Mouse (Mus musculus) hindbrain, embryonic 11.5 days (tissue): ENCODE results near the gene Capn5. TPM values are rescaled to one million over a fixed set of nuclear protein-coding genes. Genes with fewer than 3 reads are reported as not detected.

ENCODE experiments used
- ATAC-seq: fragments of 200-750 bp; cut with Nextera tagmentation; 2 replicates; pipeline ENCODE4 v1.8.0; 2017; ENCODE audit warnings: mild to moderate bottlenecking, moderate TSS enrichment, moderate library complexity; ENCODE audit not compliant: low FRiP score
- DNase-seq: peaks from one replicate; pipeline ENCODE4 v3.0.0-alpha.2; 2015; ENCODE audit warnings: low spot score
- H3K27ac ChIP-seq: fragments of 300-500 bp; sonication (generic); 2 replicates; pipeline ENCODE4 v1.5.1; 2014; ENCODE audit warnings: mild to moderate bottlenecking, low read depth, low read length
- H3K27me3 ChIP-seq: fragments of 300-500 bp; sonication (generic); 2 replicates; pipeline ENCODE4 v1.6.1; 2014; ENCODE audit warnings: mild to moderate bottlenecking, low read length, moderate library complexity, mixed read lengths; ENCODE audit not compliant: control insufficient read depth, insufficient read depth
- H3K36me3 ChIP-seq: fragments of 300-500 bp; sonication (generic); 2 replicates; pipeline ENCODE4 v1.6.1; 2014; ENCODE audit warnings: mild to moderate bottlenecking, low read length, moderate library complexity, mixed read lengths; ENCODE audit not compliant: control insufficient read depth, insufficient read depth
- H3K4me1 ChIP-seq: fragments of 300-500 bp; sonication (generic); replicated peaks from 2 replicates; pipeline ENCODE4 v1.6.1; 2014; ENCODE audit warnings: low read length, mixed read lengths; ENCODE audit not compliant: control insufficient read depth, insufficient read depth
- H3K4me2 ChIP-seq: fragments of 300-500 bp; sonication (generic); replicated peaks from 2 replicates; pipeline ENCODE4 v1.6.1; 2014; ENCODE audit warnings: mild to moderate bottlenecking, low read depth, low read length
- H3K4me3 ChIP-seq: fragments of 300-500 bp; sonication (generic); 2 replicates; pipeline ENCODE4 v1.5.1; 2014; ENCODE audit warnings: low read depth, low read length
- H3K9ac ChIP-seq: fragments of 300-500 bp; sonication (generic); 2 replicates; pipeline ENCODE4 v1.6.1; 2014; ENCODE audit warnings: low read depth, low read length
- H3K9me3 ChIP-seq: fragments of 300-500 bp; sonication (generic); 2 replicates; pipeline ENCODE4 v1.6.1; 2016; ENCODE audit warnings: low read length; ENCODE audit not compliant: control insufficient read depth
- WGBS: fragments of 180-500 bp; shearing (Covaris S2); extraction: QIAGEN DNeasy Blood & Tissue Kit; methylation state at CpG from one replicate; pipeline ENCODE4 v1.1.7; 2014; 5-methylcytosine and 5-hydroxymethylcytosine counted together
- polyA plus RNA-seq: library from polyadenylated mRNA; unstranded; fragments of >200 nt; fragmentation: Nextera tagmentation; extraction: Ambion mirVana; gene quantifications from 2 replicates; pipeline ENCODE4 v1.2.1, GENCODE M21; 2014

Capn5 gene
- polyA plus RNA-seq, 1 experiment from 2014 or later, result 4.8 TPM

DNA sequence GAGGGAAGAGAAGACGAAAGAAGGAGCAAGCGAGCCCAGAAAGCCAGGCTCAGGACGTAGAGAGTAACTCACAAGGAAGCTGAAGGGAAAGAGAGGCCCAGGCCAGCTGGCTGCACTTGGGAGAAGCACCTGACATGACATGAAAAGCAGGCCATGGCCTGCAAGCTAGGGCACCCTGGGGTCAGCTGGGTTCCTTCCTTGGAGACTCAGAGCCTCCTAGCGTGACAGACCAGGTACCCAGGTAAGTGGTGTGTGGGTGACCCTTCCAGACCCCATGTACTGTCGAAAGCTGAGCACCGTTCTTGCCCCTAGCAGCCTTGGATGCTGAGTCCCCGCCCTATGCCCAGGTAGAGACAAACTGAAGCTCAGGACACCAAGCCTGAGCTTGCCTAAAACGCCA, 5.4 kb downstream of the Capn5 start:
- ATAC-seq (no peak), DNase-seq (no peak)
- Histone ChIP-seq H3K9me3 (no peaks in the 10 kb centered on the region), H3K4me3 (no peak overlapping the region), H3K4me2 (no peak overlapping the region), H3K27me3 (no peaks in the 10 kb centered on the region), H3K27ac (no peak overlapping the region), H3K9ac (no peak overlapping the region), H3K4me1 (0 out of 2 replicates have a peak, but pooled peaks cover 2% of the 10 kb centered on the region), H3K36me3 (no peaks in the 10 kb centered on the region)
- 87% methylated on average over 8 of the region's 8 CpGs for WGBS

DNA sequence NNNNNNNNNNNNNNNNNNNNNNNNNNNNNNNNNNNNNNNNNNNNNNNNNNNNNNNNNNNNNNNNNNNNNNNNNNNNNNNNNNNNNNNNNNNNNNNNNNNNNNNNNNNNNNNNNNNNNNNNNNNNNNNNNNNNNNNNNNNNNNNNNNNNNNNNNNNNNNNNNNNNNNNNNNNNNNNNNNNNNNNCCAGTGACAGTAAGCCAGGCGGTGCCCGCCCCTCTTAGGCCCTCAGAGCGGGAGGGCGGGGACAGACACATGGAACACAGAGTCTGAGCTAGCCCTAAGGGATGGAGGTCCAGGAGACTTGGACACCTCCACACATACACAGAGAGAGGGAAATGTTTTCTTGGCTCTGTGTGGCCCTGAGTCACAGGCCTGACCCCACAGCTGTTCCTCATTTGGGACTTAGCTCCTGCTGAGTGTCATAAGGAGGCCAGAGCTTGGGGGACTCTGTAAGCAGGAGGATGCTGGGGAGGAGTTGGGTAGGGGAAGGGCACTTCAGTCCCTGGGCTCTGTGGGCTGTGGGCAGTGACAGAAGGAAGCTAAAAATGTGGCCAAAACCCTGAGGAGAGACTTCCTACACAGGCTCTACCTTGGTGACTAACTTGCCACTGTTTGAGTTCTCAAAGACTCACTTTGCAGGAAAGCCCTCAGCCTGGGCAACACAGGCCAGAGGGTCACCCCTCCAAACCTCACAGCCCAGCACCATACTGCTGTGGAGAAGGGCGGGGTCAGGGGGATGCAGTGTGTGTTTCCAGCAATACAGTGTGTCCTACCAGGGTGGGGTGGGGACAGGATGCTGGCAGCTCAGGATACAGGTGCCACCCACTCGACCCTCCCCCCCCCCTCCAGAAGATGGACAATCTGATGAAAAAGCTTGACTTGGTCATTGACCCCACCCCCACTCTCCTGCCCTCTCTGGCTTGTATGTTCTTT, 6.7 kb downstream of the Capn5 start:
- Histone ChIP-seq H3K27ac (no peak overlapping the region), H3K9me3 (no peaks in the 10 kb centered on the region), H3K4me3 (no peak overlapping the region), H3K36me3 (no peaks in the 10 kb centered on the region), H3K27me3 (no peaks in the 10 kb centered on the region), H3K4me2 (no peak overlapping the region), H3K4me1 (no peaks in the 10 kb centered on the region), H3K9ac (no peak overlapping the region)
- ATAC-seq (0 out of 2 replicates have a peak, but pooled peaks have one; percentile 43), DNase-seq (no peak)
- 54% methylated on average over 6 of the region's 6 CpGs for WGBS

DNA sequence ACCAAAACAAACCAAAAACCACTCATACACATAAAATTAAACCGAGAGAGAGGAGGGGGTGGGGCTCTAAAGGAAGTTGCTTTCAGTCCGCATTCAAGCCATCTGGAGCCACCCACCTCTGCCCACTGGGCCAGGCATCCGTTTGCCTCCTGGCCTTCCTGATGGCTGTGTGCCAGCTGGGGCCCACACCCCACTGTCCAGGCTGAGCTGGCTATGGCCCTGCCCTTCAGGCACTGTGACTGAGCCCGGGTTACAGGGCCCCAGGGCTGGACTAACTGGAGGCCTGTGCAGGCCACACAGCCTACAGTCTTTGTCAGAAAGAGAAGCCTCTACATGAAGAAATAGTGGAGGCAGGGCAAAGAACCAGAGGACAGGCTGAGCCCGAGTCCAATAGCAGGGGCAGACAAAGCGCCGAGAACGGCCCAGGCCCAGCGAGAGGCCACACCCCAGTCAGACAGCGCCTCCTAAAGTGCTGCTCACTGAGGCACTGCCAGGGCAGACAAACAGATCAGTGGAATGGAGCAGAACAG, 13.0 kb downstream of the Capn5 start:
- peak; percentile 46 for ATAC-seq
- Histone ChIP-seq H3K27me3 (no peaks in the 10 kb centered on the region), H3K27ac (peak overlapping the region; percentile 27; the same call in 1 of the 2 replicates), H3K4me1 (peaks cover 4% of the 10 kb centered on the region; the same call in 1 of the 2 replicates), H3K9ac (no peak overlapping the region; the same call in 1 of the 2 replicates), H3K4me3 (no peak overlapping the region), H3K4me2 (no peak overlapping the region), H3K9me3 (no peaks in the 10 kb centered on the region), H3K36me3 (no peaks in the 10 kb centered on the region)
- 60% methylated on average over 9 of the region's 10 CpGs for WGBS
- no peak for DNase-seq

DNA sequence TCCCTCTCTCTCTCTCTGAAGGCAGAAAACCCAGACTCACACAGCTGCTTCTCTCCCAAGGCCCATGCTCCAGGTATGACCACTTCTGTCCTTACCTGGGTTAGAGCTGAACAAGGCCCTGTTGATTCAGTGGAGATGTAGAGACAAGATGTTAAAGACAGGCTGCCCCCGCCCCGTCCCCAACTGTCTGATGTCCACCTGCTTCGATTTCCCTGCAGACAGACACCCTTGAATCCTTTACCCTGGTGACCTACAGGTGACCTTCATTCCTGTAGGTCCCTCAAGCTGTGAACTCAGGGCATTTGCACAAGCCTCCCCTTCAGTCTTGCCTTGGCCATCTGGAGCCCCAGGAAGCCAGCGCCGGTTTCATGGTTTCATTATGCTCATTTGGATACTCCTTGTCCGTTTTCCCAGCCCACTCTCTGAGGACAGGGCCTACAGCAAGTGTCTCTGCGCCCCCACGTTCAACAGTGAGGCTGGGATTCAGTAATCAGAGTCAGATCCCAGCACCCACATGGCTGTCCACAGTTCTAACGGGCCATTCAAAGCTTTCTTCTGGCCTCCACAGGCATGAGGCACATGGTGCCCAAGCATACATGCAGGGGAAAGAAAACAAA, 13.6 kb downstream of the Capn5 start:
- DNase-seq (no peak), ATAC-seq (no peak)
- Histone ChIP-seq H3K27me3 (no peaks in the 10 kb centered on the region), H3K9me3 (no peaks in the 10 kb centered on the region), H3K36me3 (no peaks in the 10 kb centered on the region), H3K4me1 (peaks cover 4% of the 10 kb centered on the region; the same call in 1 of the 2 replicates), H3K4me2 (no peak overlapping the region), H3K27ac (no peak overlapping the region), H3K4me3 (no peak overlapping the region), H3K9ac (no peak overlapping the region)
- 76% methylated on average over 9 of the region's 9 CpGs for WGBS

DNA sequence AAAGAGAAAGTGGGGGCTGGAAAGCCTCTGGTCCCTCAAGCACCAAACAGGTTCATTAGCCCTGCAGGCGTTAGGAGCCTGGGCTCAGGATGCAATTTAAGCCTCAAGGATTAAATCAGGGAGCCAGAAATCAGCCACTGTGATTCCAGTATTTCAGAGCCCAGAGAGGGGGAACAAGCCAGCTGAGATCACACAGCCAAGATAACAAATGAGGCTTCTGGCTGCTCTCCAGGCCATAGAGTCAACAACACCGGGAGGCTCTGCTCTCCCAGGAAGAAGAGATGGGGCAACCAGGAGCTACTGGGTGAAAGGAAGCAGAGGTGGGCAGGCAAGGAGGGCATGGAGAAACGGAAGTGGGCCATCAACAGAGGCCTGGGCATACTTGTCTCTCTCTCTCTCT, 14.4 kb downstream of the Capn5 start:
- Histone ChIP-seq H3K9me3 (no peaks in the 10 kb centered on the region), H3K4me1 (peaks cover 4% of the 10 kb centered on the region; the same call in 1 of the 2 replicates), H3K36me3 (no peaks in the 10 kb centered on the region), H3K27ac (no peak overlapping the region), H3K4me3 (no peak overlapping the region), H3K4me2 (no peak overlapping the region), H3K9ac (no peak overlapping the region), H3K27me3 (no peaks in the 10 kb centered on the region)
- ATAC-seq (no peak), DNase-seq (no peak)
- WGBS, result 67% methylated on average over 3 of the region's 3 CpGs

DNA sequence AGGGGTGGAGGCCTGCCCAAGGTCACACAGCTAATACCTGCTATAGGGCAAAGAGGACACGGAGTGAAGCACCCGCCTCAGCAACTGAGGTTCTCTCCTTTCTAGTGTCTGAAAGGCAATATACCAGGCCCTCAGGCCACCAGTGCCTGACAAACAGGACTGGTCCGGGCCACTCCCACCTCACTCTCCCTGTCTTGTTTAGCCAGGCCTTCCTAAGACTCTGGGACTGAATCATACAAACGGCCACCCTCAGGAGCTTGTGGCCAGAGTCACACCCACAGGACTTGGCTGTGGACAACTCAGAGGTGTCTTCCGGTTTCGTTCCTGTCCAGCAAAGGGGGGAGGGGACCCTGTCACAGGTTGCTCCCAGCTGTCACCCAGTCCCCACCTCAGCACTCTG, 15.8 kb downstream of the Capn5 start:
- no peak overlapping the region for H3K9ac ChIP-seq
- 84% methylated on average over 6 of the region's 6 CpGs for WGBS
- H3K4me1 ChIP-seq, result peaks cover 4% of the 10 kb centered on the region; the same call in 1 of the 2 replicates
- H3K4me3 ChIP-seq, result no peak overlapping the region
- H3K27me3 ChIP-seq, result no peaks in the 10 kb centered on the region
- H3K4me2 ChIP-seq, result no peak overlapping the region
- H3K9me3 ChIP-seq, result no peaks in the 10 kb centered on the region
- H3K27ac ChIP-seq, result no peak overlapping the region
- no peak for ATAC-seq
- DNase-seq, result no peak
- no peaks in the 10 kb centered on the region for H3K36me3 ChIP-seq

DNA sequence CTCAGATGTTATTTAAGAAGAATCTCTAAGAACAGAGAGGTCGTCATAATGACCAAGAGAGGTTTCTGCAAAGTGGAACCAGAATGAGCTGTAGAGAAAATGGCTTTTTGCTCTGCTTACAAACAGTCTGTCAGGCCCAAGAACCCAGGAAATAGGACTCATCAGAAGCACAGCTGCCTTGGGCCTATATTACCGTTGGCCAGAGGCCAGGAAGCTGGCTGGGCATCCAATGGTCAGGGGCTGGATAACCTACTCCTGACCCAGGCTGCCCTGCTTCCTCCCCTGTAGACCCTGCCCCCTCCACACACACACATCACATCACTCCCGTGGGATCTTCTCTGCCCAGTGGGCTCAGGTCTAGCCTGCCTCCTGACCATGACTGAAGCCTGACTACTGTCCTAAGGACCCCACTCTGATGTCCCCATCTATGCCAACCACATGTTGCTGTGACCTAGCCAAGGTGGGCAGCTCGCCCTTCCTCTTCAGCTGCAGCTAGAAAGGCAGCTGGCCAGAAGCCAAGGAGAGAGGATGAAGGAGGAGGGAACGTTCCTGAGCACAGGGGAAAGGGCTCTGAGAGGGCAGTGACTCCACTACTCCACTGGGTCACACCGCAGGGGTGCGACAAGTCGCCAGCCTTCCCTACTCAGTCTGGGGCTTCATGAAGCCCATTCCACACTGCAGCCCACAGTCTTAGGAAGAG, 17.9 kb downstream of the Capn5 start:
- DNase-seq, result no peak
- no peak overlapping the region for H3K9ac ChIP-seq
- H3K4me3 ChIP-seq, result no peak overlapping the region
- H3K4me1 ChIP-seq, result peaks cover 3% of the 10 kb centered on the region; the same call in 1 of the 2 replicates
- no peak overlapping the region for H3K4me2 ChIP-seq
- H3K36me3 ChIP-seq, result no peaks in the 10 kb centered on the region
- 62% methylated on average over 8 of the region's 8 CpGs for WGBS
- no peak for ATAC-seq
- H3K9me3 ChIP-seq, result no peaks in the 10 kb centered on the region
- no peaks in the 10 kb centered on the region for H3K27me3 ChIP-seq
- no peak overlapping the region for H3K27ac ChIP-seq

DNA sequence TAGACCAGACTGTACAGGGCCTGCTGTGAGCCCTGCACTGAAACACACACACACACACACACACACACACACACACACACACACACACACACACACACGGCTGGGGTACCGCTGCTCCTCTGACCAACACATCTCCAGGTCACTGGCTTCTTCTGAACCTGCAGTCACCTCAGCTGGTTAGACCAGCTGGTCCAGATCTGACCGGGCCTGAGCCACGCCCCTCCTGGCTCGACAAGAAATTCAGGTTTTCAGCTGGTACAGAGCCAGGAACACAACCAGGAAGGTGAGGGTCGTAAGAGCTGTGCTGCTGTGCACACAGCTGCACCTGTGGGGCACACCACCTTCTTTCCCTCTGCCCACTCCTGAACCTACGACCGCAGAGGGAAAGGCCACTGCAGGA, 19.6 kb downstream of the Capn5 start:
- no peak overlapping the region for H3K4me3 ChIP-seq
- WGBS, result 56% methylated on average over 8 of the region's 8 CpGs
- H3K27me3 ChIP-seq, result no peaks in the 10 kb centered on the region
- no peak overlapping the region for H3K9ac ChIP-seq
- H3K9me3 ChIP-seq, result no peaks in the 10 kb centered on the region
- no peaks in the 10 kb centered on the region for H3K4me1 ChIP-seq
- no peak for DNase-seq
- H3K36me3 ChIP-seq, result no peaks in the 10 kb centered on the region
- no peak overlapping the region for H3K27ac ChIP-seq
- ATAC-seq, result no peak
- H3K4me2 ChIP-seq, result no peak overlapping the region
